Mouse (Mus musculus) induced T-regulatory cell, adult 2 months (primary cell): Measurements from ENCODE around the gene Hadhb.

ENCODE experiments used
- DNase-seq: peaks from one replicate; pipeline ENCODE4 v3.0.0-alpha.2; 2012; ENCODE audit warnings: low read depth

Hadhb gene

DNA sequence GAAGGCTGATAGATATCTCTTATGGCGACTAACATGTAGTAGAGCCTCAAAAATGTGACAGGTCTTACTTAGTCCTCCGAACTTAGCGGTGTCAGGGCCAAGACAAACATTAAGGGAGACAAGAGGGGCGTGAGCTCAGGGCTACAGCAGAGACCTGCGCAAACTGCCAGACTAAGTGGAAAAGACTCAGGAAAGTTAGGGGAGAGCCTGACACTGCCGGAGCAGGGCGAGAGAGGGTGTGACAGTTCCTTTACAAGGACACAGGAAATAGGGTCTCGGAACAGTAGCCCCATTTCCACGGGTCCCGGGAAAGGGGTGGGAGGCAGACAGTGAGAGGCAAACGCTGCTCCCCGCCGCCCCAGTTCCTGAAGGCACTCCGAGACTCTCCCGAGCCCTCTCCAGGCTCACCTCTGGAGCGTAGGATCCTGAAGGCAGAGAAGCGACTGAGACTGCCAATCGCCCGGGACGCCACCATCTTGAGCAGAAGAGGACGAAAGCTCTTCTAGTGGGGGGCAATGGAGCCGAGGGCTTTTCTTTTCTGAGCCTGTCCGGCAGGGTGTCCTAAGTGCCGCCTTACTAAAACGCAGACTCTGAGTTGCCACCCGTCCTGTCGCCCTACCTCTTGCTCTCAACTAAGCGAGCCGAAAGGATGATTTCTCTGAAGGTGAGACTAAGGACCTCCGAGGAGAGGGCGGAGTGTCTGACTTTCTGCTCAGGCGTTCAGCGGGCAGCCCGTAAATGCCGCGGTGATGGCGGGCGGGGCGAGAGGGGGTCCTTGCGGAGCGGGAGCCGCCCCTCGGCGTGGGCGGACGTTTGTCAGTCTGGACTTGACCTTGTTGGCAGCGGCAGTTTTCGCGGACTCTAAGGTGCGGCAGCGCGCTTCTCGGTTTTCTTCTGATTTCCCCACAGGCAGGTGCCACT is at the start of gene Hadhb, which contains the start of gene Hadha:
TSS of gene Hadhb (plus strand) at position 775 of the 921 bp plus-strand sequence.
TSS of gene Hadha (minus strand) at position 689 of the 921 bp plus-strand sequence.
- DNase-seq, result peak; percentile 96

DNA sequence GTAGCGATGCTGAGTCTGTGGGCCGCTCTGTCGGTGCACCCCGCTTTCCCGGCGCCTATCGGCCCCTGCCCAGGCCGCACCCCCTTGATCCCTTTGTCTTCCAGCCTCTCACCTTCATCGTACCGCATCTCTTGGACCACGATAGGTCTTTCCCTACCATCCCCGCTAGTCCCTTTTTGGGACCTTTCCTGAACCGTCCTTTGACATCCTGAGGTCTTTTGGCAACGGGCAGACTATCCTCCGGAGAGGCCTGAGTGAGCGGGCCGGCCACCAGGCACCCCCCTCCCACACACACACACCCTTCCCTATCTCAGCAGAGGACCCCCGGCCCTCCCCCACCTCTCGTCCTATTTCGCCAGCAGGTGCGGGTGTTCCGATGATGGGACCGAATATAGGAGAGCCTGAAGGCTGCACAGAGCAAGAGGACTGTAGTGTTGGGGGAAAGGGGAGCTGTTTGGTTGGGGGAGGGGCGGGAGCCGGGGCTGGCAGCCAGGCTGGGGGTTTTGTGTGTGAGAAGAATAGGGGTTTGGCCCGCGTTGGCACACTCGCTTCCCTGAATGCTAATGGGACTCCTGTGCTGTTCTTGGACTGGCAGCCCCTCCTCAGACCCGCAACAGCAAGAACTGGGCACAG is 49.3 kb upstream of the Hadhb start, which contains the start of gene 3110082J24Rik:
TSS of gene 3110082J24Rik (minus strand) at position 419 of the 633 bp plus-strand sequence.
- no peak for DNase-seq

DNA sequence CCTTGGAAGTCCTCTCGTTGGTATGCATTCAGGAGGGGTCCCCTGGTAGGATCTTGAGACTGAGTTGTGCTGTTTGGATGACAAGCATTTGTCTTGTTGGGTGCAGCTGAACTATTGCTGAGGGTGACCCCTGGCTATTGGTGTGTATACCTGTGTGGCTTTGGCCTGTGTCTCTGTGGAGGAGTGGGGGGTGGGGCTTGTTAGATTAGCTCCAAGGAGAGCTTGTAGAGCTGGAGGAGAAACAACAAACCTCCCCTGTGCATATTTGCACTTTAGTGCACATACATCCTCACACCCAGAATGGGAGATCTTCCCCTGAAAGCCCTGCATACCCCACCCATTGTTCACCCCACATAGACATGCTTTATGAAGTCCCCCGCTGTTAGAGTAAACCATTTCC is 48.3 kb upstream of the Hadhb start:
- DNase-seq, result no peak

DNA sequence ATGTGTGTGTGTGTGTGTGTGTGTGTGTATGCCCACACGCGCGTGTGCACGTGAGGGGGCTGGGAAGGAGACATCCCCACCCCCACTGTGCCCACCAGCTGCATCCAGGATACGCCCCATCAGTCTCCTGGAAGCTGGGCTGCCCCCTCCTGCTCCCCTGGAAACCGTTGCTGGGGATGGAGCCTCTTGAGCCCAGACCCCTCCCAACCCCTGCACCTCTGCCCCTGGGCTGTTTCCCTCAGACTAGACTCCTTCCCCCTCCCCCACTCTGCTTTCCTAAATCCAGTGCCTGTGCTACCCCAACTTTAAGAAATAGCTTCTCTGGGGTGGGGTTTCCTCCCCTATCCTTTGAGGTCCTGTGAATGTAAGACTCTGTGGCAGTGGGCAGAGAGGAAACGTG is 47.9 kb upstream of the Hadhb start:
- no peak for DNase-seq

DNA sequence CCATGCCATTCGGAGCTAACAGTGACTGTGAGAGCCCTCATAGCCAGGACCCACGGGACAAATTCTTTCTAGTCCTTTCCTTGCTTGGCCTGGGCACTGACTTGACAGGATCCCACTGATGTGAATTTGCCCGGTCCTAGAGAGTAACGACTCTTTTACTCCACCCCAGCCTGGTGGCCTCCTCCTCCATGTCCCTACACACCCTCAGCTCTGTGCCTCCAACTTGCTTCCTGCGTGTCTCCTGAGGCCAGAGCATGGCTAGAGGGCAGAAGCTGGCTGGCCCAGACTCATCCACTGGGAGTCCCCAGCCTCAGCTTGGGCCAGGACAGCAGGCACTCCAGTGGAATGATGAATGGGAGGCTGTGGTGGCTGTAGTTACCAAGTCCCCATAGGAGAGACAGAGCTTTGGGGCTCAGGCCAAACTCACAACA is 47.4 kb upstream of the Hadhb start:
- no peak for DNase-seq

DNA sequence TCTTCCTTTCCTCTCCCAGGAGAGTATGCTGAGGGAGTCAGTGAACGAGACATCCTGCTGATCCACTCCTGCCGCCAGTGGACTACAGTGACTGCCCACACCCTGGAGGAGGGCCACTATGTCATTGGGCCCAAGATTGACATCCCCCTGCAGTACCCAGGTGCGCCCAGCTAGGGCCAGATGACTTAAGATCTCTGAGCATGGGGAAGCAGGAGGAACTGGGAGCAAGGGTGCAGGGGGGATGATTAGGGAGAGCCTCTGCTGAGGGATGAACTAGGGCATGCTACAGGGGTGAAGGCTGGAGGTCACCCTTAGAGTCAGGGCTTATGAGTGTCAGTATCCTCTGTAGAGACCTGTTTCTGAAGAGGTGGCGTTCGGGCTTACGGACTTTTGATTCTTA is 46.8 kb upstream of the Hadhb start:
- DNase-seq, result no peak

DNA sequence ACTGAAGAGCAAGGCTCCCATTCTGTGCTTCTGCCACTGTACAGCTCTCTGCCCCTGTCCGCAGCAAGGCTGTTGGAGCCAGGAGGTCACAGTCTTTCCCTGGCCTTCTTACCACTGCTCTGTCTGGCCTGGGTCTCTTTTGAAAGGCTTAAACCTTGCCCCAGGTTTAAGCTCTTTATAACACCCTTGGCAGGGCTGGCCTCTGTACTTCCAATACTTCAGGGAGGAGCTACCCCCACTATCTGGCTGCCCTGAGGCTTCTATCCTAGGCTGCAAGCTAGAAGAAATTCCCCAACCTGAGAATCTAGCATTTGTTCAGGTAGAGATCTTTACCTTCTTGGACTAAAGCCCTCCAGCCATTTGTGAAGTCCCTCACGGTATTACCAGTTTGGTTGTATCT is 45.1 kb upstream of the Hadhb start:
- no peak for DNase-seq

DNA sequence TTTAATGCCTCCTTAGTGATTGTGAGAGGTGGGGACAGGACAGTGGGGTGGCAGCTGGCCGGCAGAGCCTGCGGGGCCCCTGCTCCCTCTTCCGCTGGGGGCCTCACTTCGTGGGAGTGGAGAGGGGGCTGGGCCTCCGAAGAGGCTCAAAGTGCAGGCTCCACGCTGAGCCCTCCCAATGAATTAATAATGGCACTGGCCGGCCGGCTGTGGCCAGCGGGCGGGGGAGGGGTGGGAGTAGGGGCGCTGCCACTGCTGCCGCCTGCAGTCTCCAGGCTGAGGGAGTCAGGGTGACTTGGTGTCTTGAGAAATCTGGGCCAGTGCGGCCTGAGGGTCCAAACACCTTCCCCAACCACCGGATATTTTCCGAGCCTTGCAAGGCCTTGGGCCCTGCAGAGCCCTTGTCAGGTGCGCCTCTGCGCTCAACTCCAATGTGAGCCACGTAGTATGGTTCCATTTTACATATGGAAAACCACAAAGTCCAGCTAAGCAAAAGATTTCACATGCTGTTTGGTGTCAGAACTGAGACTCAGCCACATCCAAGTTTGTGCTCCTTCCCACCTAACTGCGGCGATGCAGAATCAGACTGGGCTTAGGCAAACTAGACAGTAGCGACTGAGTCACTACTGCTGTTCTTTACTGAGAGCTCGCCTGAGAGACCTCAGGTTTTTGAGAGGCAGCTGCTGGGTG is 44.5 kb upstream of the Hadhb start:
- DNase-seq, result no peak

DNA sequence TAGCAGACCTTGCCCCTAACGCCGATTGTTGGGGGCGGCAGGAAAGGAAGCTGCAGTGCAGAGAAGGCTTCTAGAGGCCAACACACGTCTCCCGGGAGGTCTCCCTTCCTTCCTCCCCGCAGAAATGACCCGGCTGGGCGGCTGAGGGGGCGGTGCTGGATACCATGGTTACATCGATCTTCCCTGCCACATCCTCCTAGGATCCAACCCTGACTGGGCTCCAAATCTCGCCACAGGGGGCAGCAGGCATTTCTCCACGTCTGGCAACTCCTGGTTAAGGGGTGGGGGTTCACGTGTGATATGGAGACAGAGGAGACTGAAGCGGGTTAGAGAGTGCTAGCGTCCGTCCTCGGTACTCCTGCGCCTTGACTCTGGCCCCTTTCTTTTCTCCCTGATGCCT is 43.9 kb upstream of the Hadhb start:
- no peak for DNase-seq

DNA sequence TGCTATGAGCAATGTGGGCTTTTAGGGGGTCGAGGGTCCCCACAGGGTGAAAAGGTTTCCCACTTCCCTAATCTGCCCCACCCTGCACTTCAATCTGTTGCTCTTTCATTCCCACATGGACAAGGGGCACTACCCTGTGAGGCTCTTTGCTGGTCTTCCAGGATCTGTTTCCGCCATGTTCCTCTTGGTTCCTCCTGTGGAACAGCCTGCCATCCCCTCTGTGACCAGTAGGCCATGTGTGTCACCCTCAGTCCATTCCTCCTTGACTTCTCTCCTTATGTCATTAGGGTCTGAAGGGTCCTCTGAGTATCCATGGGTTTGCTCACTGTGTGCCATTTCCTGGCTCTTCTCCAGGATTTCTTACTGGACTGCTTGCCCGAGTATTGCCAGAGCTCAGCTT is 43.3 kb upstream of the Hadhb start:
- no peak for DNase-seq

DNA sequence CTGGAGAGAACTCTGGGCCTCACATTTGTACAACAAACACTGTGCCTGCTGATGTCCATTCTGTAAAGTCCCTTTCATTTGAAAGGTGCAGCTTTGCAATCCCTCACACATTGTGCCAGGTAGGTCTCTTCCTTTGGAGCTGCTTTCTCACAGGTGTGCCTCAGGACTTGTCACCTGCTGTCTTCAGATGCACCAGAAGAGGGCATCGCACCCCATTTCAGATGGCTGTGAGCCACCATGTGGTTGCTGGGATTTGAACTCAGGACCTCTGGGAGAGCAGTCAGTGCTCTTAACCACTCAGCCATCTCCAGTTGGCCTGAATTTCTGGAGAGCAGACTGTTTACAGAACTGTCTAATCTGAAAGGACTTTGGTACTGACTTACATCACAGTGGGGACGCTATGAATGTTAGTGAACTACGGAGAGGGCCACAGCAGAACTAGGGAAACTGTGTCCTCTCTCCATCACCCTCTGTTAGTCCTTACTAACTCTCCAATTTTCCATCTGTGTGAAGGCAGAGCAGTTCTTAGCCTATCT is 42.4 kb upstream of the Hadhb start:
- DNase-seq, result peak; percentile 36

DNA sequence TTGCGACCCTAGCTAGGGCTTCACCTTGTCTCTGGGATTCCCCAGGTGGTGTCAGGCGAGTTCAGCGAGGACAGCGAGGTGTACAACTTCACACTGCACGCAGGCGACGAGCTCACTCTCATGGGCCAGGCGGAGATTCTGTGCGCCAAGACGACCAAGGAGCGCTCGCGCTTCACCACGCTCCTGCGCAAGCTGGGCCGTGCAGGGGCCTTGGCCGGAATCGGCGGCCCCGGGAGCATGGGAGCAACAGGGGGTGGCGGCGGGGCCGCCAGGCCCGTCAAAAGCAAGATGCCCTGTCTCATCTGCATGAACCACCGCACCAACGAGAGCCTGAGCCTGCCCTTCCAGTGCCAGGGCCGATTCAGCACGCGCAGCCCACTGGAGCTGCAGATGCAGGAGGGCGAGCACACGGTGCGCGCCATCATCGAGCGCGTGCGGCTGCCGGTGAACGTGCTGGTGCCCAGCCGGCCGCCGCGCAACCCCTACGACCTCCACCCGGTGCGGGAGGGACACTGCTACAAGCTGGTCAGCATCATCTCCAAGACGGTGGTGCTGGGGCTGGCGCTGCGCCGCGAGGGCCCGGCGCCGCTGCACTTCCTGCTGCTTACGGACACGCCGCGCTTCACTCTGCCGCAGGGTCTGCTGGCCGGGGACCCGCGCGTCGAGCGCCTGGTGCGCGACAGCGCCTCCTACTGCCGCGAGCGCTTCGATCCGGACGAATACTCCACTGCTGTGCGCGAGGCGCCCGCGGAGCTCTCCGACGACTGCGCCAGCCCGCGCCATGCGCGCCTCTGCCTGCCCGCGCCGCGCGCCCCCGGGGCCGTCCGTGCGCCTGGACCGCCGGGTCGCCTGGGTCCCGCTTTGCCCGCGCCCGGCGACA is 40.9 kb upstream of the Hadhb start:
- DNase-seq, result peak; percentile 75

DNA sequence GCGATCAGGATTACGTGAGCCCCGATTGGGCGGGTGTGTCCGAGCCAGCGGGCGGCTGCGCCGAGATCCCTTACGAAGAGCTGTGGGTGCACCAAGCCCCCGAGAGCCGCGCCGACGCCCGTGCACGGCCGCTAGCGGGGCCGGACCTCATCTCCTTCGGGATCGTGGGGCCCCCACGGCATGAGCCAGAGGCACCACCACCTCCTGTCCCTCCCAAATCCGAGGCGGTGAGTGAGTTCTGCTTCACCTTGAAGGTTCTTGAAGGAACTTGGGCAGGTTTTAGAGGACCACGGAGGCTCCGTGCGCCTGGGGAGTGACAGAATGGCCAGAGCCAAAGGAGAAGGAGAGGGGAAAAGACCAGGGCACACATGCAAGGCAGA is 40.3 kb upstream of the Hadhb start:
- no peak for DNase-seq

DNA sequence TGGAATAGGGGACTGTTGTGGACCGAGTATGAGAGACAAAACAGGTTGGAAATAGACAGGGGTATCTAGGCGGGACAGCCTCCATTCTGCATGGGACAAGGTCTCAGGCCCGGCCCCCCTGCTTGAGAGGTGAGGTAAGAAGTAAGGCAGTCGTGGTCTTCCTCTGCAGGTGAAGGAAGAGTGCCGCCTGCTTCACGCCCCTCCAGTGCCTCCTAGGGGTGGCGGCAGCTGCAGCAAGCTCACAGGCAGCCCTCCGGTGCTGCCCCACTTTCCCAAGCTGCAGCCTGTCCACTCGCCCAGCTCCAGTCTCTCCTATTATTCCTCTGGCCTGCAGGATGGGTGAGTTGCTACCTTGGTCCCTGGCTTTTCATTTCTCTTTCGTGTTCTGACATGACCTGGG is 39.3 kb upstream of the Hadhb start:
- DNase-seq, result no peak

DNA sequence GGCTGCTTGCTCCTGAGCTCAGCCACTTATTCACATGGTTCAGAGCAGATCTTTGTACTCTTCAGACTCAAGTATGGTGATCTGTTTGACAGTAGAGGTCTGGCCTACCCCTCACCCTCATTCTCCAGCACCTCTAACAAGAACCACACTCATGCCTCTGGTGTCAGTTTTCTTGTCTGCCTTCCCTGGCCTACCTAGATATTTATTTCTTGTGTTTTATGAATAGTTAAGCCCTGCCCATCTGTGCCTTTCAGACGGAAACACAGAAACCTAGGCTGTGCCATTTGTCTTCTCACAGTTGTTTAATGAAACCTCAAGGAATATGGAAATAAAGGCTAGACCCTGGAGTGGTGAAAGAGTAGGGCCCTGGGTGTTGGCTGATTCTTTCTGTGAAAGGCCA is 37.0 kb upstream of the Hadhb start:
- no peak for DNase-seq

DNA sequence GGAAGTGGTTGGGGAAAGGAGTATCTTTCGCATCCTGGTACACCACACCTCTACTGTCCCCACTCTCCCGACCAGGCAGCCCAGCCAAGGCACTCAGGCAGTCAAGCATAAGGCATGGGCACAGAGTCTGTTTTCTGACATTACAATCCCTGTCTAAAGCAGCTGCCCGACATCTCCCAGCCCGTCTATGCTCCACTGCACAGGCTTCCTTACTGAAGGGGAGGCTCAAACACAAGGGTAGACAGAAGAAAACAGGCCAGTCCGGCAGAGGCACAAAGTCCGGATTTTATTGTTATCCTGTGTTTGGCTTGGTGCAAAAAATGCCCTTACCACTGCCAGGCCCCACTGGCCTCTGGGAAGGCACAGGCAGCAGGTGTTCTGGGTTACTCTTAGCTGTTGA is 35.9 kb upstream of the Hadhb start:
- no peak for DNase-seq

DNA sequence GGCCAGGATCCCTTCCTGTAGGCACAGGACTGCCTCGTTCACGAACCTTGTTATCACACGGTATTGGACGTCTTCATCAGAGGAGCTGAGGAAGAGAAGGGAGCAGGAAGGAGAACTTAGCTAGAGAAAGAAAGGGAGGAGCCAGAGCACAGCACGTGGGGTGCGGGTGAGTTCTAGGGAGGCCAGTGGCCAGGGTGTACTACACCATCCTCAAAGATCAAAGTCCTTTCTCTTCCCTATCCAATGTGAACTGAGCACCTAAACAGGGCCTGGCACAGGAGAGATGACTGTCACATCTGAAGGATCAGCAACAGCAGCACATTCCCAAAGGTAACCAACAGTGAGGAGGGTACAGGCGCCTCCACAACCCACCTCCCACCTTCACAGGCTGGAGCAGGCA is 34.9 kb upstream of the Hadhb start:
- no peak for DNase-seq

DNA sequence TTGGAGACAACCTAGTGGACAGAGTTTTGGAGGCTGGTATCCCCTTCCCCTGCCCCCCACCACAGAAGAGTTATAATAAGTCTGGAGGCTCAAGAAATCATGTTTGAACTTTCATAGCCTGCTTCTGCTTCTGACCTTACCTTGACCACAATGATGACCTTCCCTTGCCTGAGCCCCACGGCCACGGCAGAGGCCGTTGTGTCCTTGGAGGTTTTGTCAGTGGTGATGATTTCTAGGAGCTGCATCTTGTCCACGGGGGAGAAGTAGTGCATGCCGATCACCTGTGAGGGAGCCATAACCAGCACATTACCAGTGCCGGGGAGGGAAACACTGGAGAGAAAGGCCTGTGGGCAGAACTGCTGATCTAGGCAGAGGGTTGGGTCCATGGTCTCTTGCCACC is 32.6 kb upstream of the Hadhb start:
- DNase-seq, result no peak

DNA sequence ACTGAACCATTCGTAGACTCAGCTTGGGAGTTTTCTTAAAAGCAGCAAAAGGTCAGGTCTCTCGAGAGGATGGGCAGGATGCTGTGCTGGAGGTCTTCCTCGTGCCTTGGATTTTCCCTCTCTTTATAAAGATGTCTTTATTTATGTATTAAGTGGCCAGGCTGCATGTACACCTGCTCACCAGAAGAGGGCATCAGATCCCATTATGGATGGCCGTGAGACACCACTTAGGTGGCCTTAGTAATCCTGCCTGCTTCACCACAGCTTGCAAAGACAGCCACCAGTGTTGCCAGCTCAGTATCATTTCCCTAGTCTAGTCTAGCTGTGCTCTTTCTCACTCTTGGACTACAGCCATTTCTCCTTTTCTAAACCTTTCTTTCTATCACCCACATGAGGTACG is 29.5 kb upstream of the Hadhb start:
- peak; percentile 63 for DNase-seq

DNA sequence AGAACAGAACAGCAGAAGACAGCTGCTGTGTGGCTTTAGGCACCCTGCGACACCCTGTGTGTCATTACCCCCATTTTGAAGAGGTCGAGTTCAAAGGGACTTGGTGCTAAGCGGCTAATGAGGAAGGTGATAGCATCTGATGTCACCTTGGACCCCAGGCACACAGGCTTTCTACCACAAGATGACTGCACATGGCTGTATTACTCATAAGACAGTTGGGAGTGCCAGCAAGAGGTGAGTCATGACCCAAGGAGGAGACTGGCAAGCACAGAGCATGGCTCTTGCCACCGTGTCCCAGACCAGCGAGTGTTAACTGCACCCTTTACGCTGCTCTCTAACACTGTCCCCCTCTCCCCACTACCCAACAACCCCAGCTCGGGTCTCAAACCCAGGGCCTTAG is 28.3 kb upstream of the Hadhb start:
- DNase-seq, result no peak

DNA sequence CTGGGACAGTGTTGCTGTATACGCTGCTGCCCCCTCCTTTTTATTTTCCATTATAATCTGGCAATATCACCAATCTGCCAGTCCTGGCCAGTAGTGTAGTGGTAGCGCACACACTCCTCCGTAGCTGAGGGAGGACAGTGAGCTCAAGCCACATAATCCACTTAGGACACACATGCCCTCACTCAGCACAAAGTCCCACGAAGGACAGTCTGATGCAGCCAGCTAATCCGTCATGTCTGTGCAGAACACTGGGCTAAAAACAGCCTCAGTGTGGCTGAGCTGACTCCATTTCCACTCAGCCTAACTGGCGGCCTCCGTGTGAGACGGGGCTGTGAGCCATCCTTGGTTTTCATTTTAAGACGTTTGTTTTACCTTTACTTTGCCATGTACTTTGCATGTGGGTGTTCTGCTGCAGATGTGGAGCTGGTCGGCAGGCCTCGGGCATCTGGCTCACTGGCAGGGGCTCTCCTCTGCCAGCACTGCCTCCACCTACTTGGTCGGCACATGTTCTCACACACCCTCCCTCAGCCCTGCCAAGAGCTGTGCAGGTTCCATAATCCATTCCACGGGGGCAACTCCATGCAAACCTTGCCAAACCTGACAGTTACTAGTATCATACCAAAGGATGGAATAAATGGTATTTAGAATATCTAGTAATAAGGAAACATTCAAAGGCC is 27.0 kb upstream of the Hadhb start:
- DNase-seq, result no peak
